Mouse (Mus musculus): ENCODE measurements around the gene Slc25a25. TPM values are rescaled to one million over a fixed set of nuclear protein-coding genes. Genes with fewer than 3 reads are reported as not detected.

Slc25a25 gene
- polyA plus RNA-seq, 1 experiment from 2014 or later: 11.9 TPM

Other genes starting within 250 kb of the Slc25a25 start
- 19.1 and 20.0 TPM in 2 replicates for gene Pomt1, start 214.9 kb downstream of the Slc25a25 start, polyA plus RNA-seq (2016; fragmentation: Nextera tagmentation; extraction: Ambion mirVana)
- 39.9 and 42.0 TPM in 2 replicates for gene Uck1, start 191.3 kb downstream of the Slc25a25 start, polyA plus RNA-seq (2016; fragmentation: Nextera tagmentation; extraction: Ambion mirVana)
- 13.0 and 14.4 TPM in 2 replicates for gene Golga2, start 164.1 kb downstream of the Slc25a25 start, polyA plus RNA-seq (2016; fragmentation: Nextera tagmentation; extraction: Ambion mirVana)
- 214 and 218 TPM in 2 replicates for gene Swi5, start 163.4 kb downstream of the Slc25a25 start, polyA plus RNA-seq (2016; fragmentation: Nextera tagmentation; extraction: Ambion mirVana)
- 24.8 and 27.1 TPM in 2 replicates for gene Ciz1, start 99.1 kb downstream of the Slc25a25 start, polyA plus RNA-seq (2016; fragmentation: Nextera tagmentation; extraction: Ambion mirVana)
- 2.4 and 3.1 TPM in 2 replicates for gene Dnm1, start 98.1 kb downstream of the Slc25a25 start, polyA plus RNA-seq (2016; fragmentation: Nextera tagmentation; extraction: Ambion mirVana)
- 36.2 and 40.6 TPM in 2 replicates for gene 1110008P14Rik, start 69.5 kb downstream of the Slc25a25 start, polyA plus RNA-seq (2016; fragmentation: Nextera tagmentation; extraction: Ambion mirVana)
- gene Lcn2, start 63.2 kb downstream of the Slc25a25 start, polyA plus RNA-seq (2016; fragmentation: Nextera tagmentation; extraction: Ambion mirVana): 15.2 and 17.7 TPM in 2 replicates
- 19.3 and 21.1 TPM in 2 replicates for gene Ptges2, start 55.5 kb downstream of the Slc25a25 start, polyA plus RNA-seq (2016; fragmentation: Nextera tagmentation; extraction: Ambion mirVana)
- gene Naif1, start 988 bp downstream of the Slc25a25 start, polyA plus RNA-seq (2016; fragmentation: Nextera tagmentation; extraction: Ambion mirVana): 2.9 and 3.2 TPM in 2 replicates
- 2.4 and 2.5 TPM in 2 replicates for gene Fam102a, start 83.9 kb upstream of the Slc25a25 start, polyA plus RNA-seq (2016; fragmentation: Nextera tagmentation; extraction: Ambion mirVana)
- gene Dpm2, start 119.4 kb upstream of the Slc25a25 start, polyA plus RNA-seq (2016; fragmentation: Nextera tagmentation; extraction: Ambion mirVana): 69.5 and 73.8 TPM in 2 replicates
- gene Pip5kl1, start 123.4 kb upstream of the Slc25a25 start, polyA plus RNA-seq (2016; fragmentation: Nextera tagmentation; extraction: Ambion mirVana): 0.13 TPM in 1 of 2 replicates, not detected in the other
- not detected in 2 replicates for gene 9430097D07Rik, start 124.2 kb upstream of the Slc25a25 start, polyA plus RNA-seq (2016; fragmentation: Nextera tagmentation; extraction: Ambion mirVana)
- gene St6galnac4, start 135.7 kb upstream of the Slc25a25 start, polyA plus RNA-seq (2016; fragmentation: Nextera tagmentation; extraction: Ambion mirVana): 17.5 and 18.9 TPM in 2 replicates
- gene St6galnac6, start 148.3 kb upstream of the Slc25a25 start, polyA plus RNA-seq (2016; fragmentation: Nextera tagmentation; extraction: Ambion mirVana): 14.5 and 15.4 TPM in 2 replicates
- gene Ak1, start 170.3 kb upstream of the Slc25a25 start, polyA plus RNA-seq (2016; fragmentation: Nextera tagmentation; extraction: Ambion mirVana): 2.6 TPM in 2 replicates
- 32.4 and 35.4 TPM in 2 replicates for gene Eng, start 195.2 kb upstream of the Slc25a25 start, polyA plus RNA-seq (2016; fragmentation: Nextera tagmentation; extraction: Ambion mirVana)

All from liver, embryonic 12.5 days (tissue).